Mouse (Mus musculus): ENCODE data around the gene Ccdc154. TPM values are rescaled to one million over a fixed set of nuclear protein-coding genes. Genes with fewer than 3 reads are reported as not detected.

Gene Ccdc154
- polyA plus RNA-seq, 1 experiment from 2014 or later: 0.19 TPM

DNA sequence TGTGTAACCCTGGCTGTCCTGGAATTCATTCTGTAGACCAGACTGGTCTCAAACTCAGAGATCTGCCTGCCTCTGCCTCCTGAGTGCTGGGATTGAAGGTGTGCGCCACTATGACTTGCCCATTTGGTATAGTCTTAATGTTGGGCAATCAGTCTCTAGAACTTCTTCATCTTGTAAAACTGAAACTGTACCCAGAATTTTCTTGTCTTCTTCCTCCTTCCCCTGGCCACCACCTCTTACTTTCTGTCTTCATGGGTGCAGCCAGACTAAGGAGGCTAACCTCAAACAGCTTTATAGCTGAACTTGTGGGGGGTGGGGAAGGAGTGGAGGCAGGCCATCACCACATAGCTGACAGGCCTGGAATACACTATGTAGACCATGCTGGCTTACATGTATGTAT is 23.5 kb upstream of the Ccdc154 start:
- ATAC-seq: no peak
- no peak overlapping the region for H3K9ac ChIP-seq
- WGBS: 100% methylated on average over 1 of the region's 1 CpGs
- no peaks in the 10 kb centered on the region for H3K36me3 ChIP-seq
- H3K4me2 ChIP-seq (replicated peaks): no peak overlapping the region
- H3K4me1 ChIP-seq (replicated peaks): peaks cover 11% of the 10 kb centered on the region
- H3K27ac ChIP-seq: no peak overlapping the region
- H3K27me3 ChIP-seq (replicated peaks): no peaks in the 10 kb centered on the region
- H3K4me3 ChIP-seq (replicated peaks): no peak overlapping the region
- H3K9me3 ChIP-seq: no peaks in the 10 kb centered on the region

DNA sequence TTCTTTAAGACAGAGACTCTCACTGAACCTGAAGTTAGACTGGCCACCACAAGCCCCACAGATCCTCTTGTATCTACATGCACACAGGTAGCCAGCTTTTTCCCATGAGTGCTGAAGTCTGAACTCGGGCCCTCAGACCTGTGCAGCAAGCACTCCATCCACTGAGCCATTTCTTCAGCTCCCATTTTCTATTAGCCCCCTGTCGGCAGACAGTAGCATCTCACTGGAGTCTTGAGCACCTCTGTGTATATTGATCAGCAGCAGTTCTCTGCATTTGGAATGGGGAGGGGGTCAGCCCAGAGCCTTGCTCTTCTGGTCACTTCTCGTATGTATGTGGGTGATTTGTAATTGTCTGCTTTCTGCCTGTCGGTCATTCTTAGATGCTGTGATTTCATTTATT is 22.3 kb upstream of the Ccdc154 start:
- no peak overlapping the region for H3K27ac ChIP-seq
- H3K4me2 ChIP-seq (replicated peaks): no peak overlapping the region
- H3K36me3 ChIP-seq: no peaks in the 10 kb centered on the region
- H3K27me3 ChIP-seq (replicated peaks): no peaks in the 10 kb centered on the region
- 63% methylated on average over 4 of the region's 4 CpGs for WGBS
- no peak overlapping the region for H3K9ac ChIP-seq
- no peak overlapping the region for H3K4me3 ChIP-seq (replicated peaks)
- no peaks in the 10 kb centered on the region for H3K9me3 ChIP-seq
- no peak for ATAC-seq
- 0 out of 2 replicates have a peak, but pooled peaks cover 2% of the 10 kb centered on the region for H3K4me1 ChIP-seq (replicated peaks)

DNA sequence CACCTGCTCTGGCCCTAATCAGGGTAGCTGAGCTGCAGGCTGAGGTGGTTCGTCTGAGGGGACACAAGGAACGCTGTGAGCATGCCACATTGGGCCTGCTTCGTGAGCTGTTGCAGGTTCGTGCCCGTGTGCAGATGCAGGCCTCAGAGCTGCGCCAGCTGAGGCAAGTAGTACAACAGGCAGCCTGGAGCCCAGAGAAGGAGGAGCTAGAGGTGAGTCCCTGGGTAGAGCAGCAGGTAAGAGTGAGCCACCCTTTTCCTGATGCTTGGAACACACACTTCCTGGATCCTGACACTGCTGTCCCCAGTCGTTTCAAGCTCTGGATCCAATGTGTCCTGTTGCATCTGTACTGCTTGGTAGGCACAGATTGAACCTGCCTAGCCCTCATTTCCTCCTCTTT is 1.1 kb downstream of the Ccdc154 start:
- Histone ChIP-seq H3K4me2 (replicated peaks) (no peak overlapping the region), H3K27ac (no peak overlapping the region), H3K4me1 (replicated peaks) (peaks cover 5% of the 10 kb centered on the region; the same call in 1 of the 2 replicates), H3K27me3 (replicated peaks) (no peaks in the 10 kb centered on the region), H3K9me3 (no peaks in the 10 kb centered on the region), H3K36me3 (0 out of 2 replicates have a peak, but pooled peaks cover 6% of the 10 kb centered on the region), H3K9ac (no peak overlapping the region), H3K4me3 (replicated peaks) (no peak overlapping the region)
- ATAC-seq: no peak
- 73% methylated on average over 7 of the region's 7 CpGs for WGBS

DNA sequence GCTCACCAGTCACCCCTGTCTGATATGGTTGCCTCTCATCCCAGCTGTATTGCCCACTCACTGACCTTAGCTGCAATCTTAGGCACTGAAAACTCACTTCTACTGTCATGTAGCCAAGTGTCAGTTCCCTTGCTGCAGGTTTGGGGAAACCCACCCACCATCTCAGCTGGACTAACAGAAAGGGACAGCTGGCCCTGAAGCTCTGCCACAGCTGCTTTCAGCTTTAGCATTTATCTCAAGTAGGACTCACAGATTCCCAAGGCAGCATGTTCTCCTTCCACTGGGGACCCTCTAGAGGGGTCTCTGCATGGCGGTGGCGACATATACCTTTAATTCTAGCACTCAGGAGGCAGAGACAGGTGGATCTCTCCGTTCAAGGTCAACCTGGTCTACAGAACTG is 2.5 kb downstream of the Ccdc154 start:
- no peak for ATAC-seq
- H3K4me2 ChIP-seq (replicated peaks): no peak overlapping the region
- no peak overlapping the region for H3K27ac ChIP-seq
- WGBS: 87% methylated on average over 3 of the region's 3 CpGs
- no peaks in the 10 kb centered on the region for H3K27me3 ChIP-seq (replicated peaks)
- peaks cover 5% of the 10 kb centered on the region; the same call in 1 of the 2 replicates for H3K4me1 ChIP-seq (replicated peaks)
- H3K4me3 ChIP-seq (replicated peaks): no peak overlapping the region
- 0 out of 2 replicates have a peak, but pooled peaks cover 6% of the 10 kb centered on the region for H3K36me3 ChIP-seq
- no peak overlapping the region for H3K9ac ChIP-seq
- no peaks in the 10 kb centered on the region for H3K9me3 ChIP-seq

DNA sequence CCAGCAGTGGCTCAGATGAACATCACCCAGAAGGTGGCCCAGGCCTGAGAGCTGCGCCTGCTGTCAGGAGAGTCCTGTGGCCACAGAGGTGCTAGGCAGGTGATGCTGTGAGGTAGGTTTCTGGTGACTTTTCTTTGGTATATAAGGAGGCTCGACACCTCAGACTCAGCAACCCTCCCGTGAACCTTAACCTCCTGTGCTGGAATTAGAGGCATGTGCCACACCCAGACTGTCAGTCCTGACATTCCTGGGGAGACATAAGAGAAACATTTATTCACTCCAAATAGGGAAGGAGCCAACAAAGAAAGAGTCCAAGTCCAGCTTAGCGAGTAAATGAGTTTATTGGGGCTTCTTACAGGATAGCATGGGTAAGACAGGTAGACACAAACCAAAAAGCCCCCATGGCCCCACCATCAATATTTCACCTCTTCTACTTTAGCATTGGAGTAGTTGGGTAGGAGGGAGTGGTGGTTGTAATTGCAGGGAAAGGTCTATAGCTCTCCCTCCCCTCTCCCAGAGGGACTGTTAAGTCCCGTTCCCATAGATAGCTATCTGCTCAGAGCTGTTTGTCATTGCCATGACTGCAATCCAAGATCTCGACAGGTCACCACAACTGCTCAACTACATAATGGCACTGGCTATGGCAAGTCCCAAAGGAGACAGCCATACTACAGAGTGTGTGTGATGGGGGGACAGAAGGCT is 3.9 kb downstream of the Ccdc154 start:
- 0 out of 2 replicates have a peak, but pooled peaks cover 3% of the 10 kb centered on the region for H3K36me3 ChIP-seq
- no peak overlapping the region for H3K9ac ChIP-seq
- no peaks in the 10 kb centered on the region for H3K27me3 ChIP-seq (replicated peaks)
- no peak overlapping the region for H3K27ac ChIP-seq
- H3K4me2 ChIP-seq (replicated peaks): no peak overlapping the region
- H3K4me1 ChIP-seq (replicated peaks): peaks cover 5% of the 10 kb centered on the region; the same call in 1 of the 2 replicates
- ATAC-seq: peak; percentile 65
- H3K9me3 ChIP-seq: no peaks in the 10 kb centered on the region
- WGBS: 32% methylated on average over 6 of the region's 6 CpGs
- H3K4me3 ChIP-seq (replicated peaks): no peak overlapping the region

DNA sequence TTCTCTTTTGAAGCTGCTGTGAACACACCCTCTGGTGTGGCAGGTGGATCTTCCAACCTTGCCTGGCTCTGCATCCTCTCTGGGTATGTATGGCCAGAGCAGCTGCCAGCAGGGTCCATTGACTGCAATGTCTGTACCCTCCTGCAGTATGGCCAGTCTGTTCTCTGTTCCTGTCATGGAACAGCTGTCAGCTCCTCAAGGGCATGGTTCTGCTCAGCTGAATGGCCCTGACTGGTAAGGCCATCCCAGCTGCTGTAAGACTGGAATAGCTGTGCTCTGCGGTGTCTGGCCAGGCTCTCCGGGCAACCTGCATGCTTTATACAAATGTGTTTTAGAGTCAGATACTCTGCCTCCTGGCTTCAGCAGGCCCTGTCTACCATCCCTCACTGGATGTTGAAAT is 7.4 kb downstream of the Ccdc154 start:
- no peak overlapping the region for H3K4me2 ChIP-seq (replicated peaks)
- peaks cover 5% of the 10 kb centered on the region; the same call in 1 of the 2 replicates for H3K4me1 ChIP-seq (replicated peaks)
- H3K36me3 ChIP-seq: no peaks in the 10 kb centered on the region
- H3K27ac ChIP-seq: no peak overlapping the region
- no peaks in the 10 kb centered on the region for H3K9me3 ChIP-seq
- H3K27me3 ChIP-seq (replicated peaks): no peaks in the 10 kb centered on the region
- 80% methylated on average over 2 of the region's 2 CpGs for WGBS
- no peak overlapping the region for H3K9ac ChIP-seq
- H3K4me3 ChIP-seq (replicated peaks): no peak overlapping the region
- ATAC-seq: no peak

DNA sequence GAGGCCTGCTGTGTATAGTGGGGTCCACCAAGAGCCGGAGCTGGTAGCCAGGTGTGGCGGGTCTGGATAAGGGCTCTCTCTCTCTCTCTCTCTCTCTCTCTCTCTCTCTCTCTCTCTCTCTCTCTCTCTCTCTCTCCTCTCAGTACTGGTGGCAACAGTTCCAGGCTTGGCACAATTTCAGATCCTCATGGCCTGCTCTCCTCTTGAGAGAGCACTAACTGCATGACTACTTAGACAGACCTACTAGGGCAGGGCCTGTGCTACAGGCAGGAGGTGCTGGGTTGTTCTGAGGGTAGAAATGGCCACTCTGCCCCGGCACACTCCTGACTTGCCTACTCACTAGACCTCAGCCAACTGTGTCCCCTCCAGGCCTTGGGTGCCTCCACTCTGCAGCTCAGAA is 10.3 kb downstream of the Ccdc154 start:
- Histone ChIP-seq H3K4me2 (replicated peaks) (no peak overlapping the region), H3K4me1 (replicated peaks) (peaks cover 6% of the 10 kb centered on the region; the same call in 1 of the 2 replicates), H3K9me3 (no peaks in the 10 kb centered on the region), H3K9ac (no peak overlapping the region), H3K27ac (no peak overlapping the region), H3K4me3 (replicated peaks) (no peak overlapping the region), H3K27me3 (replicated peaks) (no peaks in the 10 kb centered on the region), H3K36me3 (no peaks in the 10 kb centered on the region)
- ATAC-seq: no peak
- WGBS: 79% methylated on average over 3 of the region's 3 CpGs

DNA sequence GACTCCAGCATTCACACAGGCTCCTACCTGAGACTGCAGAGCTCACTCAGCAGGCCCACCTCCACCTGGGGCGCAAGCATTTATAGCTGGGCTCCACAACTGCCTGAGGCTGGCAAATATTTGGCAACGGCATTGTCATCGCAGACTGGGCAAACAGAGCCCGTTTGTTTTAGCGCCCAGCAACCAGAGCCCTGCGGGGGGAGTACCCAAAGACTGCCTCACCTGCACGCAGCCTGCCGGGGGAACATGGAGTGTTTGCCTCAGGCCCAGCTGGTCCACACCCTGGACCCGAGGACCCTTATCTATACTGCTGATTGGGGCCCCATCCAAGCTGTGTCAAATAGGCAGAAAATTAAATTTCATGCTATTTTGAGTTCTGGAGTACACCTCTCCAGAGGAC is 13.2 kb downstream of the Ccdc154 start, which contains the start of gene Gm38655:
Gm38655 (minus strand) TSS at position 61 of the 400 bp plus-strand sequence.
- Histone ChIP-seq H3K9ac (no peak within 1 kb of the TSS), H3K27ac (no peak within 1 kb of the TSS)
- WGBS: 59% methylated on average over 9 of the region's 9 CpGs

DNA sequence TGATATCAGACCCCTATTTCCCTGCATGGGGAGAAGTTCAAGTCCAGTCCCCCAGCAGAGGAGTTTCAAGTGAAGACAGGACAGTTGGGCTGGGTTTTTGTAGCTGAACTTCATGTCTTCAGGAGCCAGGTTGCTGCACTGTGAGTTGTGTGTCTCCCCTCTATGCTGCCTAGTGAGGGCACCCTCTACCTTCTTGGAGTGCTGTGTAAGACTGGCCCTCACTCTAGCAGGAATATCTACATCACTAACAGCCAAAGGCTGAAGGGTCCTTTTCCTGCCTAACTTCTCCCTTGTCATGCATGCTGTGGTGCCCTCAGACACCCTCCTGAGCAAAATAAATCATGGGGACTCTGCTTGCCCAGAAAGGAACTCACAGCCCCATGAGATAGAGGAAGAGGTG is 21.0 kb downstream of the Ccdc154 start:
- H3K9ac ChIP-seq: 0 out of 2 replicates have a peak overlapping the region, but pooled peaks have one; percentile 28
- 0 out of 2 replicates have a peak overlapping the region, but pooled peaks have one; percentile 89 for H3K4me3 ChIP-seq (replicated peaks)
- peaks cover 14% of the 10 kb centered on the region for H3K4me1 ChIP-seq (replicated peaks)
- no peak overlapping the region for H3K27ac ChIP-seq
- H3K27me3 ChIP-seq (replicated peaks): no peaks in the 10 kb centered on the region
- peak overlapping the region; percentile 70 for H3K4me2 ChIP-seq (replicated peaks)
- H3K36me3 ChIP-seq: no peaks in the 10 kb centered on the region
- no peaks in the 10 kb centered on the region for H3K9me3 ChIP-seq
- no peak for ATAC-seq

More for the DNA sequence above, 13.2 kb downstream of the Ccdc154 start, which contains the start of gene Gm38655:
- Histone ChIP-seq H3K4me2 (replicated peaks) (no peak within 1 kb of the TSS), H3K36me3 (no peaks in the 10 kb centered on the region), H3K9me3 (no peaks in the 10 kb centered on the region), H3K4me3 (replicated peaks) (no peak within 1 kb of the TSS), H3K27me3 (replicated peaks) (no peaks in the 10 kb centered on the region), H3K4me1 (replicated peaks) (peaks cover 6% of the 10 kb centered on the region; the same call in 1 of the 2 replicates)
- peak; percentile 80; the same call in 1 of the 2 replicates for ATAC-seq

DNA sequence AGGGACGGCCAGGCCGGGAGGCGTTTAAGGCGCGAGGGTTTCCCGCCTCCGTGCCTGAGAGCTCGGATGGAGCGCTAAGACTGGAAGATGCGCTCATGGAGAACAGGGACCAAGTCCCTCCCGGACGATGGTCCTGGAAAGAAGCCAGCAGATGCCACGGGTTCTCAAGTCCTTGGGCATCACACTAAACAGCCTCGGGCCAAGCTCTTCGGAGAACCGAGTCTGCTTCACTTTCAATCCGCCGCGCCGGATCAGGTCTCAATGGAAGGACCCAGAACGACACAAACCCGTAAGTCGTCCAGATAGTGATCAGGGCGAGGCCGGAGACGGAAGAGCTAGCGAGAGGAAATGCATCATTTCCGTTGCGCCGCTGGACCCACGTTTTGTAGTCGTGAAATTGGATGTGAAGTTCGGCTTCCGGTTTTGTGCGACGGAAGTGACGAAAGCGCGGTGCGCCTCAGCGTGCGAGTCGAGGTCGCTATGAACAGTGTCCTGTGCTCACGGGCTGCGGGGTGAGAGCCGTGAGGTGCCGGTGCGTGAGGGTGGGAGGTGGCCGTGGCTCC is 21.9 kb downstream of the Ccdc154 start, which contains the start of gene BC003965:
BC003965 (plus strand) TSS at position 426 of the 563 bp plus-strand sequence.
- Histone ChIP-seq H3K4me3 (replicated peaks) (peak within 1 kb of the TSS; percentile 89), H3K4me1 (replicated peaks) (peaks cover 15% of the 10 kb centered on the region), H3K27me3 (replicated peaks) (no peaks in the 10 kb centered on the region), H3K9ac (peak within 1 kb of the TSS; percentile 87), H3K27ac (peak within 1 kb of the TSS; percentile 91), H3K36me3 (no peaks in the 10 kb centered on the region), H3K4me2 (replicated peaks) (peak within 1 kb of the TSS; percentile 96), H3K9me3 (no peaks in the 10 kb centered on the region)
- ATAC-seq: peak; percentile 90
- WGBS: under 1% methylated on average over 50 of the region's 50 CpGs

DNA sequence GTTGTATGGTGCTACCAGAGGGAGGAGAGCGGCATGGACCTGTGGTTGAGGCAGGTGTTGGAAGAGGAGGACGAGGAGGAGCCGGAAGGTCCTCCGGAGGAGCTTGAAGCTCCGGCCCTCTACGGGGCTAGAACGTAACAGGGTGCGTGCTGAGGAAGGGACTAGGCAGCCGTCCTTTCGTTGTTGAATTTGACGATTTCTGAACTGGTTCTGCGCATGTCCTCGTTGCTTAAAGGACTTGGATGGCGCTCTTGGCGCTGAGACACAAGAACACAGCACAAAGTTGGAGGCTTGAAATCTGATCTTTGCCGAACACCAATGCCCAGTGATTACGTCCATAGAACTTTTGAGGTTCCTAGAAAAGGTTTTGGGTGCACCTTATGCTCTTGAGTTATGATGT is 22.7 kb downstream of the Ccdc154 start:
- peak overlapping the region; percentile 96 for H3K4me2 ChIP-seq (replicated peaks)
- 8% methylated on average over 17 of the region's 17 CpGs for WGBS
- peak overlapping the region; percentile 89 for H3K4me3 ChIP-seq (replicated peaks)
- peak; percentile 26 for ATAC-seq
- H3K36me3 ChIP-seq: no peaks in the 10 kb centered on the region
- H3K9ac ChIP-seq: peak overlapping the region; percentile 87
- peaks cover 22% of the 10 kb centered on the region for H3K4me1 ChIP-seq (replicated peaks)
- no peaks in the 10 kb centered on the region for H3K9me3 ChIP-seq
- H3K27ac ChIP-seq: peak overlapping the region; percentile 58
- no peaks in the 10 kb centered on the region for H3K27me3 ChIP-seq (replicated peaks)

DNA sequence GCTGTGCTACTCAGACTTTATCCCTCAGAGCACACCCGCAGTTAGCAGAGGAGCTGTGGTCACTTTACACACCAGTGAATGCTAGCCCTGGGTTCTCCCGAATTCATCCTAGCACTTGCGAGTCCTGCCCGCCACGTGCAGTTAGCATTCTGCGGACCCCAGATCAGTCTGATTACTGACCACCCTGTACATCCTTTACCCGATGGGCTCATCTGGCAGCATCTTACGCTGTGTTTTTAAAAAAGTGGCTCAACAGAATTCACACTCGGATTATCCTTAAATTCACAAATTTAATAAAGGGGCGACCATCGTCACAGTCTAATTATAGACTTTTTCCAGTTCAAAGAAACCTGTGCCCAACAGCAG is 25.5 kb downstream of the Ccdc154 start:
- Histone ChIP-seq H3K4me3 (replicated peaks) (peak overlapping the region; percentile 83), H3K4me2 (replicated peaks) (peak overlapping the region; percentile 84), H3K9me3 (no peaks in the 10 kb centered on the region), H3K9ac (peak overlapping the region; percentile 88), H3K4me1 (replicated peaks) (peaks cover 20% of the 10 kb centered on the region), H3K36me3 (no peaks in the 10 kb centered on the region), H3K27me3 (replicated peaks) (no peaks in the 10 kb centered on the region), H3K27ac (peak overlapping the region; percentile 79; the same call in 1 of the 2 replicates)
- no peak for ATAC-seq
- WGBS: 8% methylated on average over 11 of the region's 11 CpGs
